Mouse (Mus musculus) myocyte (in vitro differentiated cells): ENCODE measurements around the gene Cd160.

Experiments
- CEBPB ChIP-seq: IDR thresholded peaks from 2 replicates; pipeline ENCODE4 v1.6.1; 2011; ENCODE audit warnings: mild to moderate bottlenecking, moderate library complexity; ENCODE audit not compliant: poor library complexity, insufficient read depth, severe bottlenecking
- E2F4 ChIP-seq: IDR thresholded peaks from one replicate; pipeline ENCODE4 v1.6.1; 2011; ENCODE audit warnings: mild to moderate bottlenecking, control low read depth, moderate library complexity; ENCODE audit not compliant: insufficient read depth
- MAX ChIP-seq: IDR thresholded peaks from one replicate; pipeline ENCODE4 v1.6.1; 2011; ENCODE audit warnings: low read depth, mild to moderate bottlenecking, control low read depth
- MYOD1 ChIP-seq, 3 experiments: IDR thresholded peaks; one replicate each; pipeline ENCODE4 v1.6.1; 2011; ENCODE audit warnings: control low read depth in 2 of 3, low read depth in 2 of 3, mild to moderate bottlenecking in 2 of 3, moderate library complexity in 1 of 3; ENCODE audit not compliant: insufficient read length in 2 of 3, control insufficient read depth in 1 of 3
- MYOG ChIP-seq, 3 experiments: IDR thresholded peaks; one replicate each; pipeline ENCODE4 v1.6.1; 2011; ENCODE audit warnings: control low read depth in 2 of 3, low read depth in 2 of 3, mild to moderate bottlenecking in 2 of 3; ENCODE audit not compliant: insufficient read length in 2 of 3, control insufficient read depth in 1 of 3, insufficient read depth in 1 of 3
- POLR2A ChIP-seq: IDR thresholded peaks from one replicate; pipeline ENCODE4 v1.6.1; 2011; ENCODE audit warnings: low read depth, mild to moderate bottlenecking, control low read depth, moderate library complexity; ENCODE audit not compliant: insufficient read length
- POLR2AphosphoS2 ChIP-seq: IDR thresholded peaks from one replicate; pipeline ENCODE4 v1.6.1; 2011; ENCODE audit warnings: low read depth, control low read depth; ENCODE audit not compliant: insufficient read length
- REST ChIP-seq: IDR thresholded peaks from one replicate; pipeline ENCODE4 v1.6.1; 2011; ENCODE audit warnings: mild to moderate bottlenecking, control low read depth, moderate library complexity; ENCODE audit not compliant: insufficient read depth, insufficient read length
- SRF ChIP-seq: IDR thresholded peaks from one replicate; pipeline ENCODE4 v1.6.1; 2011; ENCODE audit warnings: low read depth; ENCODE audit not compliant: control insufficient read depth, insufficient read length
- TCF12 ChIP-seq: IDR thresholded peaks from one replicate; pipeline ENCODE4 v1.6.1; 2011; ENCODE audit warnings: mild to moderate bottlenecking, control low read depth; ENCODE audit not compliant: poor library complexity, insufficient read depth, severe bottlenecking
- USF1 ChIP-seq: IDR thresholded peaks from one replicate; pipeline ENCODE4 v1.6.1; 2011; ENCODE audit warnings: low read depth, mild to moderate bottlenecking, control low read depth, moderate library complexity

- TF ChIP-seq CEBPB (no peak), POLR2AphosphoS2 (no peak), POLR2A (no peak), E2F4 (no peak), TCF12 (no peak), MYOD1 (IDR thresholded peaks at IDR 0.05; ENCODE audit: control insufficient read depth in 1 of 3, insufficient read length in 2 of 3, low read depth in 2 of 3) (no peak), MAX (no peak), USF1 (no peak), MYOG (IDR thresholded peaks at IDR 0.05; ENCODE audit: control insufficient read depth in 1 of 3, insufficient read depth in 1 of 3, insufficient read length in 2 of 3, low read depth in 2 of 3) (no peak), SRF (no peak), REST (no peak)
These were observed 64.6 kb downstream of the Cd160 start for GRCm38 (mm10) chr3:96764528-96764927.
